Mouse (Mus musculus) urinary bladder, adult 2 months (tissue): Measurements from ENCODE around the gene Olfr885. TPM values are rescaled to one million over a fixed set of nuclear protein-coding genes. Genes with fewer than 3 reads are reported as not detected.

Experiments
- DNase-seq: peaks from one replicate; pipeline ENCODE4 v3.0.0; 2022; ENCODE audit warnings: low spot score
- polyA plus RNA-seq: library from polyadenylated mRNA; depleted of rRNA; stranded (reverse); fragments of >200 nt; gene quantifications from 2 replicates; pipeline ENCODE4 v1.2.3, GENCODE M21; 2012; rRNA removed

The Olfr885 gene
- not detected in 2 replicates for polyA plus RNA-seq

- no peak for DNase-seq
Observed at GRCm38 (mm10) chr9:38061022-38061421, at the start of gene Olfr885. Gene Olfr885 (plus strand): TSS chr9:38061322.

GRCm38 (mm10) chr9:38025508-38025907 is 35.6 kb upstream of the Olfr885 start, which contains the start of gene Olfr883:
Gene Olfr883 (plus strand): TSS chr9:38025808.
- DNase-seq, result no peak

DNA sequence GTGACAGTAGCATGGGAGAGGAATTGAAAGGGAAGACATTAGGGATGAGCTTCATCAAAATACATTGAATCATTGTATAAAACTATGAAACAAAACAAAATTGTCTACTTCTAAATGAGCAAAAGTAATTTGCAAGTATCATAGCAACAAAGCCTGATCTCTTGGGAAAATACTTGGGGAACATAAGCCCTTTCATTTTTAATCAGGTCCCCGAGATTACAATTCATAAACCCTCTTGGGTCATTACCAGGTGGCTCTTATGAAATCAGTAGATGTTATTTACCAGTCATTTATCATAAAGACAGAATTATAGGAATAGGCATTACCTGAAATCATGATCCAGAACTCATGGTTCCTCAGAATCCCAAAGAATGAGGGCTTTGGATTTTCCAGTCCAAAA is 14.9 kb upstream of the Olfr885 start, which contains the start of gene Olfr884:
Olfr884 (plus strand) TSS at position 301 of the 400 bp plus-strand sequence.
- no peak for DNase-seq

GRCm38 (mm10) chr9:38083772-38084171 is 22.6 kb downstream of the Olfr885 start, which contains the start of gene Olfr887:
Gene Olfr887 (plus strand): TSS chr9:38084072.
- no peak for DNase-seq

GRCm38 (mm10) chr9:38107828-38108227 is 46.7 kb downstream of the Olfr885 start, which contains the start of gene Olfr888:
Gene Olfr888 (plus strand): TSS chr9:38108128.
- DNase-seq, result no peak

Other genes with a start within 250 kb of the Olfr885 start
- not detected in 2 replicates for gene Olfr877, start 207.1 kb upstream of the Olfr885 start, polyA plus RNA-seq
- gene Olfr145, start 164.6 kb upstream of the Olfr885 start, polyA plus RNA-seq, result not detected in 2 replicates
- not detected in 2 replicates for gene Olfr878, start 143.5 kb upstream of the Olfr885 start, polyA plus RNA-seq
- not detected in 2 replicates for gene Olfr881, start 69.5 kb upstream of the Olfr885 start, polyA plus RNA-seq
- not detected in 2 replicates for gene Olfr883, start 35.5 kb upstream of the Olfr885 start, polyA plus RNA-seq
- not detected in 2 replicates for gene Olfr884, start 14.8 kb upstream of the Olfr885 start, polyA plus RNA-seq
- gene Olfr887, start 22.8 kb downstream of the Olfr885 start, polyA plus RNA-seq, result not detected in 2 replicates
- not detected in 2 replicates for gene Olfr888, start 46.8 kb downstream of the Olfr885 start, polyA plus RNA-seq
- not detected in 2 replicates for gene Olfr889, start 53.9 kb downstream of the Olfr885 start, polyA plus RNA-seq
- gene Olfr890, start 81.2 kb downstream of the Olfr885 start, polyA plus RNA-seq, result not detected in 2 replicates
- gene Olfr891, start 119.5 kb downstream of the Olfr885 start, polyA plus RNA-seq, result not detected in 2 replicates
- gene Olfr893, start 147.0 kb downstream of the Olfr885 start, polyA plus RNA-seq, result 0.18 and 0.36 TPM in 2 replicates
- gene Olfr894, start 156.7 kb downstream of the Olfr885 start, polyA plus RNA-seq, result not detected in 2 replicates
- 0.12 and 0.19 TPM in 2 replicates for gene Olfr143, start 191.5 kb downstream of the Olfr885 start, polyA plus RNA-seq
- 0.27 and 0.48 TPM in 2 replicates for gene Olfr895, start 206.5 kb downstream of the Olfr885 start, polyA plus RNA-seq
- gene Olfr896-ps1, start 229.8 kb downstream of the Olfr885 start, polyA plus RNA-seq, result not detected in 2 replicates